Mouse (Mus musculus) embryonic fibroblast, embryonic 13.5 days (primary cell): ENCODE data around the gene Stk38l. TPM values are rescaled to one million over a fixed set of nuclear protein-coding genes. Genes with fewer than 3 reads are reported as not detected.
A peak's percentile ranks its signal among the peaks of the same experiment; 100 is the strongest.
"Not testable (repeated sequence)": the region's sequence is repeated elsewhere in the genome, so short reads cannot be mapped to it uniquely, and the experiment has no call there.

ENCODE experiments used
- H3K27ac ChIP-seq: 2 replicates; pipeline ENCODE4 v1.5.1; 2012; ENCODE audit warnings: low read length, control low read depth, inconsistent platforms; ENCODE audit not compliant: insufficient read depth
- H3K4me1 ChIP-seq: 2 replicates; pipeline ENCODE4 v1.6.1; 2011; ENCODE audit warnings: low read length; ENCODE audit not compliant: control insufficient read depth, insufficient read depth
- H3K4me3 ChIP-seq: 2 replicates; pipeline ENCODE4 v1.5.1; 2011; ENCODE audit warnings: mild to moderate bottlenecking, control low read depth, low read length; ENCODE audit not compliant: insufficient read depth
- CTCF ChIP-seq: IDR thresholded peaks from 2 replicates; pipeline ENCODE4 v1.5.1; 2011; ENCODE audit warnings: mild to moderate bottlenecking, control low read depth, low read length, moderate library complexity, borderline replicate concordance; ENCODE audit not compliant: insufficient read depth
- POLR2A ChIP-seq: IDR thresholded peaks from 2 replicates; pipeline ENCODE4 v1.6.1; 2011; ENCODE audit warnings: low read depth, mild to moderate bottlenecking, control low read depth, low read length, moderate library complexity
- polyA plus RNA-seq: library from polyadenylated mRNA; stranded (reverse); fragments of >200 nt; gene quantifications from 2 replicates; pipeline ENCODE4 v1.2.4, GENCODE M21; 2011; ENCODE audit warnings: low read depth; ENCODE audit not compliant: missing spikeins, insufficient read length

Gene Stk38l
- polyA plus RNA-seq, 1 experiment: 24.3 TPM

DNA sequence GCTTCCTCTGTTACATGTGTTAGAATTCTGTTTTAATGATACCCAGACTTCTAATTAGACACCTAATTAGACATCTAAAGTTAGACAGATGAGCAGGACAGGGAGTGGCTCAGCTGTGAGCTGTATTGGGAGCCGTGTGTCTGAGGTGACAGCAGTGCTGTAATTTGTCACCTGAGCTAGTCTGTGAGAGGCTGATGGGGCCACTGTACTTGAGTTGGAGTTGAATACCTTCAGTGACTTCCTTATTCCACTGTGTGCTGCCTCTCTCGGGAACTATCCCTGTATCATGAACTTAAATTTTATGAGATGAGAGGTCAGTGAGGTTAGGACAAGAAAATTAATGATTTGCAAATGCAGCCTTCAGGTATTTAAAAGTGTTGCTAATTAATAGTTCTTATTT lies 39.8 kb downstream of the Stk38l start:
- no peaks in the 10 kb centered on the region for H3K4me1 ChIP-seq
- H3K4me3 ChIP-seq: no peak overlapping the region
- TF ChIP-seq POLR2A: no peak
- no peak overlapping the region for H3K27ac ChIP-seq

DNA sequence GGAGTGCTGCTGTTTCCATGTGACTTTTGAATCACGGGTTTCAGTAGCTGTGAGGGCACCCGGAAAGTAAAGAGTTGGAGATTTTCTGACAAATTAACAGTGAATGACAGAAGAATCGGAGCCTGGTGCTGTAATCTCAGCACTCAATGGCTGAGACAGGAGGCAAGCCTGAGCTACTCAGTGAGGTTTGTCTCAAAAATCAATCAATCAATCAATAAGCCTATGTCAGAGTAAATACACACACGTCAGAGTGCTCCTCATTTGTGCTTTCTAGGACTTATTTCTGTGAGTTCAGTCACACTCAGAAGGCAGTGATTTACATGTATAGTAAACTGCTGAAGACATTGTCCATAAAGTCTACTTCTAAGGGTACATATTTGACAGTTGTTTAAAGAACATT lies 40.5 kb downstream of the Stk38l start:
- H3K4me1 ChIP-seq: no peaks in the 10 kb centered on the region
- no peak for TF ChIP-seq CTCF
- no peak for TF ChIP-seq POLR2A
- H3K4me3 ChIP-seq: no peak overlapping the region
- no peak overlapping the region for H3K27ac ChIP-seq

DNA sequence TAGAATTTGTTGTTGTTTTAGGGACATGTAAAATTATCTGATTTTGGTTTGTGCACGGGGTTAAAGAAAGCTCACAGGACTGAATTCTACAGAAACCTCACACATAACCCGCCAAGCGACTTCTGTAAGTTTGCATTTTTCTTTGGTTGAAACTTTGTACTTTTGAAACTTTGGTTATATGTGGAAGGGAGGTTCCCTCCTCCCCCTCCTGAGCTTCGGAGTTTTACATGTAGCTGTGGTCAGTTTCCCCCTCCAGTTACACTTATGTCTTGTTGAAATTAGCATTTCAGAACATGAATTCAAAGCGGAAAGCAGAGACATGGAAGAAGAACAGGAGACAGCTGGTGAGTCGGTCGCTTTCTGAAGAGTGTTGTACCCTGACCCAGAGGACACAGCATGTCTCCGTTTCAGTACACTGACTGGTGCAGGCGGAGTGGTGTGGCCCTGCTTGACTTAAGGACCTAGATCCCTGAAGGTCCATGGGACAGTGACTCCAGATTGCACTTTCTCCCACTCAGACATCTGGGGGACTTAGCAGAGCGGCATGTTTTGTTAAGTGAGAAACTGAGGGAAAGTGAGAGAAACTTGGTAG lies 44.1 kb downstream of the Stk38l start:
- H3K27ac ChIP-seq: no peak overlapping the region
- TF ChIP-seq POLR2A (no peak), CTCF (no peak)
- no peak overlapping the region for H3K4me3 ChIP-seq
- H3K4me1 ChIP-seq: no peaks in the 10 kb centered on the region

DNA sequence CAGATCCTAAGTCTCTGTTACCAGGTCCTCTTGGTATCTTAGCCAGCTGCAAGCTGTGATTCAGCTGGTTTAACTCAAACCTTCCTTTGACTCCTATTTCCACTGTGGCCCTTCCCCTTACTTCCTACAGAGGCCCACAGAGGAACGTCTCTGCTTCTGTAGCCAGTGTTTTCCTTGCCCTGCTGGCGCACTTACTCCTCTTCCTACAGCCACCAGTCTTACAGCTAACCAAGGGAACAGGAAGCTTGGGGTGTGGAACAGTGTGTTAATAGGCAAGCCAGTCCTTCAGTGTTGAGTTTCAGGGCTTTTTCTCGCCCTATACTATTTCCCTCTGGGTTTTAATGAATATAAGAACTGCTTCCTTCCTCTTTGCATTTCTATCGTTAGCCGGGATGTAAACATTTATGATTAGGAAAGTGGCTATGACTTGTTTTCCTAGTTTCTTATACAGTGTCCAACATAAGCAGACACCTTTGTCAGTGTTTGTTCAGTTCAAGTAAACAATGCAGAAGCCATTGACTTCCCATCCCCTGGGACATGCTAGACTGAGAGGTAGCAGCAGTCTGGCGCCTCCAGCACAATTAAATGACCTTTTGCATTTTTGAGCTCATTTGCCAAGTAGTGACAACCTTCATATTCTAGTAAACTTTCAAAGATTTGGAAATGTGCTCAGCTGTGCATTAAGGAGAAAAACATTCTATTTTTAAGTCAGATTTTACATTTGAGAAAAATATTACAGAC lies 45.4 kb downstream of the Stk38l start:
- H3K27ac ChIP-seq: no peak overlapping the region
- TF ChIP-seq CTCF (no peak), POLR2A (no peak)
- H3K4me1 ChIP-seq: no peaks in the 10 kb centered on the region
- no peak overlapping the region for H3K4me3 ChIP-seq

- TF ChIP-seq CTCF: no peak
- Histone ChIP-seq H3K4me1 (no peaks in the 10 kb centered on the region), H3K4me3 (no peak overlapping the region), H3K27ac (no peak overlapping the region)
These were observed 46.0 kb downstream of the Stk38l start for GRCm38 (mm10) chr6:146770808-146771207.

- not testable (repeated sequence) for H3K4me1 ChIP-seq, H3K4me3 ChIP-seq, H3K27ac ChIP-seq
These were observed 51.1 kb downstream of the Stk38l start for GRCm38 (mm10) chr6:146775864-146776263.

DNA sequence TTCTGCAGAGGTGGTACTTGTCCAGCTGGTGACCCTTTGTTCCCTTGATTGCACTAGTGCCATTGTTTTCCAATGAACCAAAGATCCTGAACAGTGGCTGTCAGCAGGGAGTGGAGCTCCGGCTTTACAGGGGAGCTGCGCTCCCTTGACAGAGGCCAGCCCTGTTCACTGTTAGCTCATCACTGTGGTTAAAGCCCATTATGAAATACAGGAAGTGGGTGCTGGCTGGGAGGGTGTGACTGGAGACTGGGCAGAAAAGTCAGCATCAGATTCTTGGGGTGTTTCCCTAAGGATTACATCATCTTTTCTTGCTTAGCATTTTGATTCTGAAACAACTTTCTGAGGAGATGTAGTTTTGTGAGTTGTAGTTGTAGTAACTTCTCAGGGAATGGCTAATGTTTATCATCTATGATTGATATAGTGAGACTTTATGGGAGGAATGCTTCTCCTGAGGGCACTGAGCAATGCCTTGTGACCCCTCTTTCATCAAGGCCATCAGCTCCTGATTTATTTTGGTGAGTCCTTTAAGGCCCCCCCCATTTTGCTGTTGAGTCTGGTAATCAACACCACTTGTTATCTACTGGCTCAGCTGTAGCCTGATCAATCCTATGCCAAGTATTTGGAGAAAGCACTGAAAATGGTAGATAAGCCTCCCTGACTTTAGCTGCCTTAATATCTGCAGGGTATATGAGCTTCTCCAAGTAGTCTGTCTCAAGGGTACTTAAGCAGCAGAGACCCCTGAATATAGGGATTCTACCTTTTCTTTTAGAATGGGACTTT lies 52.0 kb downstream of the Stk38l start:
- no peak for TF ChIP-seq POLR2A
- no peak for TF ChIP-seq CTCF
- H3K4me3 ChIP-seq: no peak overlapping the region
- H3K4me1 ChIP-seq: peaks cover 5% of the 10 kb centered on the region
- peak overlapping the region; percentile 61 for H3K27ac ChIP-seq

- peaks cover 5% of the 10 kb centered on the region for H3K4me1 ChIP-seq
- no peak overlapping the region for H3K4me3 ChIP-seq
- H3K27ac ChIP-seq: no peak overlapping the region
- TF ChIP-seq CTCF: no peak
- TF ChIP-seq POLR2A: no peak
These were observed 53.3 kb downstream of the Stk38l start for GRCm38 (mm10) chr6:146778055-146778454.

DNA sequence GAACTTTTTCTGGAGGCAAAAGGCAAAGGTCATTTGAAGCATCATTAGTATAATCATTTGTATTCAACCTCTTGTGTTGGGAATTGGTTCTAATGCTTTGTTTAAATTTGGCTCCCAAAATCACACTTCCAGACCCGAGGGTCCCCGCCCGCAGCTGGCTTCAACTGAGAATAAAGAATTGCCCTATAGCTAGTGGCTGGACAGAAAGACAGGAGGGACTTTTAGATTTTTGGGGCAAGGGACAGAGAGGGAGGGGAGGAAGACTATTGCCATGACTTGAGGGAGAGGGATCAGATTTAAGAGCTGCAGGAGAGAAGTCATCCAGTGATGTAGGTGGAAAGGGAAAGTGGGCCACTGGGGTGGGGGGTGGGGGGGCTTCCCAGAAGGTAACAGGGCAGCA lies 56.8 kb downstream of the Stk38l start:
- Histone ChIP-seq H3K27ac (no peak overlapping the region), H3K4me1 (peaks cover 3% of the 10 kb centered on the region; the same call in 1 of the 2 replicates), H3K4me3 (no peak overlapping the region)
- TF ChIP-seq POLR2A (no peak), CTCF (no peak)

DNA sequence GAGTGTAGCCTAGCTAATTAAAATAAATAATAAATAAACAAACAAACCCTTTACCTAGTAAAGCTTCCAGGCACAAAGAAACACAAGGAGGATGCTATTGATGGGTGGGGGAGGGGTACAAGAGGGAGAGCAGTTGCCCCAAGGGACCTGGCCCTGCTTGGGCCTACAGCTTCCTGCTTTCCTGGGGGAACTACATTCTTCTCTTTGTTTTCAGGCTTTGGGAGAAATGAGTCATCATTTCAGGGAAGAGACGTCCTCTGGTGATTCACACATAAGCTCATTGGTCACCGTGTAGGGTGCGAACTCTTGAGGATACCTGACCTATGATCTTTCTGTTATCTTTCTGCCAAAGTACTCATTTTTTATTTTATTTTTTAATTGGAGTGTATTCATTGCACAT lies 68.7 kb downstream of the Stk38l start:
- Histone ChIP-seq H3K4me1 (peaks cover 12% of the 10 kb centered on the region), H3K27ac (peak overlapping the region; percentile 63), H3K4me3 (no peak overlapping the region)
- TF ChIP-seq POLR2A (no peak), CTCF (no peak)
